Mouse (Mus musculus) hindbrain, embryonic 11.5 days (tissue): ENCODE measurements around the gene Zscan20. TPM values are rescaled to one million over a fixed set of nuclear protein-coding genes. Genes with fewer than 3 reads are reported as not detected.
"Not testable (repeated sequence)": the region's sequence is repeated elsewhere in the genome, so short reads cannot be mapped to it uniquely, and the experiment has no call there.

ENCODE experiments used
- ATAC-seq: fragments of 200-750 bp; cut with Nextera tagmentation; 2 replicates; pipeline ENCODE4 v1.8.0; 2017; ENCODE audit warnings: mild to moderate bottlenecking, moderate TSS enrichment, moderate library complexity; ENCODE audit not compliant: low FRiP score
- DNase-seq: peaks from one replicate; pipeline ENCODE4 v3.0.0-alpha.2; 2015; ENCODE audit warnings: low spot score
- H3K27ac ChIP-seq: fragments of 300-500 bp; sonication (generic); 2 replicates; pipeline ENCODE4 v1.5.1; 2014; ENCODE audit warnings: mild to moderate bottlenecking, low read depth, low read length
- H3K27me3 ChIP-seq: fragments of 300-500 bp; sonication (generic); 2 replicates; pipeline ENCODE4 v1.6.1; 2014; ENCODE audit warnings: mild to moderate bottlenecking, low read length, moderate library complexity, mixed read lengths; ENCODE audit not compliant: control insufficient read depth, insufficient read depth
- H3K36me3 ChIP-seq: fragments of 300-500 bp; sonication (generic); 2 replicates; pipeline ENCODE4 v1.6.1; 2014; ENCODE audit warnings: mild to moderate bottlenecking, low read length, moderate library complexity, mixed read lengths; ENCODE audit not compliant: control insufficient read depth, insufficient read depth
- H3K4me1 ChIP-seq: fragments of 300-500 bp; sonication (generic); replicated peaks from 2 replicates; pipeline ENCODE4 v1.6.1; 2014; ENCODE audit warnings: low read length, mixed read lengths; ENCODE audit not compliant: control insufficient read depth, insufficient read depth
- H3K4me2 ChIP-seq: fragments of 300-500 bp; sonication (generic); replicated peaks from 2 replicates; pipeline ENCODE4 v1.6.1; 2014; ENCODE audit warnings: mild to moderate bottlenecking, low read depth, low read length
- H3K4me3 ChIP-seq: fragments of 300-500 bp; sonication (generic); 2 replicates; pipeline ENCODE4 v1.5.1; 2014; ENCODE audit warnings: low read depth, low read length
- H3K9ac ChIP-seq: fragments of 300-500 bp; sonication (generic); 2 replicates; pipeline ENCODE4 v1.6.1; 2014; ENCODE audit warnings: low read depth, low read length
- H3K9me3 ChIP-seq: fragments of 300-500 bp; sonication (generic); 2 replicates; pipeline ENCODE4 v1.6.1; 2016; ENCODE audit warnings: low read length; ENCODE audit not compliant: control insufficient read depth
- WGBS: fragments of 180-500 bp; shearing (Covaris S2); extraction: QIAGEN DNeasy Blood & Tissue Kit; methylation state at CpG from one replicate; pipeline ENCODE4 v1.1.7; 2014; 5-methylcytosine and 5-hydroxymethylcytosine counted together
- polyA plus RNA-seq: library from polyadenylated mRNA; unstranded; fragments of >200 nt; fragmentation: Nextera tagmentation; extraction: Ambion mirVana; gene quantifications from 2 replicates; pipeline ENCODE4 v1.2.1, GENCODE M21; 2014

Zscan20 gene
- polyA plus RNA-seq, 1 experiment from 2014 or later = 4.3 TPM

DNA sequence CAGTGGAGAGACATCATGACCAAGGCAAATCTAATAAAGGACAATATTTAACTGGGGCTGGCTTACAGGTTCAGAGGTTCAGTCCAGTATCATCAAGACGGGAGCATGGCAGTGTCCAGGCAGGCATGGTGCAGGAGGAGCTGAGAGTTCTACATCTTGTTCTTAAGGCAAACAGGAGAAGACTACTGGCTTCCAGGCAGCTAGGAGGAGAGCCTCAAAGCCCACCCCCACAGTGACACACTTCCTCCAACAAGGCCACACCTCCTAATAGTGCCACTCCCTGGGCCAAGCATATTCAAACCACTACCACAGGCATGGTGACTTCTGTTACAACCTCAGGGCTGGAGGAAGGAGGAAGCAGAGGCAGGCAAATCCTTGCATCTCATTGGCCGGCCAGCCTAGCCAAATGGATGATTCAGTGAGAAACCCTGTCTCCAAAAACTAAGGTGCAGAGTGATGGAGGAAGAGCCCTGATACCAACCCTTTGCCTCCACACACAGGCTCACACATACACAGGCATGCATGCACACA, 65.9 kb downstream of the Zscan20 start:
- not testable (repeated sequence) for H3K4me3 ChIP-seq, H3K9me3 ChIP-seq, H3K9ac ChIP-seq, H3K27me3 ChIP-seq, H3K4me1 ChIP-seq, H3K4me2 ChIP-seq, ATAC-seq, H3K27ac ChIP-seq, DNase-seq, H3K36me3 ChIP-seq
- WGBS = 82% methylated on average over 2 of the region's 2 CpGs

DNA sequence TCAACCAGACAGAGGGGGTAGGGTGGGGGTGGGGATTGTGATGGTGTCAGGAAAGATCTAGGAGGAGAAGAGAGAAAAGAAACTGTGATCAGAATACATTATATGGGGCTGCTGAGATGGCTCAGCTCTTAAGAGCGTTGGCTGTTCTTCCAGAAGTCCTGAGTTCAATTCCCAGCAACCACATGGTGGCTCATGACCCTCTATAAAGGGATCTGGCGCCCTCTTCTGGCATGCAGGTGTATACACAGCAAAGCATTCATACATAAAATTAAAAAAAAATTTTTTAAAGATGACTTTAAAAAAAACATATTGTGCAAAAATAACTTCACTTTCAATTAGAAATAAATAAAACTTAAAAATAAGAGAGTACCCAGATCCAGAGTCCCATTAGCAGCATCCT, 66.5 kb downstream of the Zscan20 start:
- Histone ChIP-seq H3K4me2 (no peak overlapping the region), H3K4me1 (no peaks in the 10 kb centered on the region), H3K4me3 (no peak overlapping the region), H3K36me3 (no peaks in the 10 kb centered on the region), H3K27ac (no peak overlapping the region), H3K9me3 (no peaks in the 10 kb centered on the region), H3K27me3 (no peaks in the 10 kb centered on the region), H3K9ac (no peak overlapping the region)
- 23% methylated on average over 2 of the region's 2 CpGs for WGBS
- no peak for ATAC-seq
- DNase-seq = peak; percentile 41

Other genes starting within 250 kb of the Zscan20 start
- 0.13 and 0.20 TPM in 2 replicates for gene Tlr12, start 8.5 kb upstream of the Zscan20 start, polyA plus RNA-seq
- 46.8 and 92.2 TPM in 2 replicates for gene Phc2, start 44.6 kb upstream of the Zscan20 start, polyA plus RNA-seq
- 0.42 and 0.51 TPM in 2 replicates for gene A3galt2, start 145.3 kb upstream of the Zscan20 start, polyA plus RNA-seq
- gene Zfp362, start 195.9 kb upstream of the Zscan20 start, polyA plus RNA-seq = 29.5 and 30.4 TPM in 2 replicates